Mouse (Mus musculus): ENCODE measurements around the gene Efna4. TPM values are rescaled to one million over a fixed set of nuclear protein-coding genes. Genes with fewer than 3 reads are reported as not detected.

The Efna4 gene
- polyA plus RNA-seq (2014; fragmentation: Illumina TruSeq; extraction: RNeasy Lipid Tissue Mini Kit (QIAGEN cat#74804); ENCODE audit: low replicate concordance) = not detected

GRCm38 (mm10) chr3:89337721-89338578, at the start of gene Efna4:
Gene Efna4, minus strand, starts transcription at chr3:89338028.

DNA sequence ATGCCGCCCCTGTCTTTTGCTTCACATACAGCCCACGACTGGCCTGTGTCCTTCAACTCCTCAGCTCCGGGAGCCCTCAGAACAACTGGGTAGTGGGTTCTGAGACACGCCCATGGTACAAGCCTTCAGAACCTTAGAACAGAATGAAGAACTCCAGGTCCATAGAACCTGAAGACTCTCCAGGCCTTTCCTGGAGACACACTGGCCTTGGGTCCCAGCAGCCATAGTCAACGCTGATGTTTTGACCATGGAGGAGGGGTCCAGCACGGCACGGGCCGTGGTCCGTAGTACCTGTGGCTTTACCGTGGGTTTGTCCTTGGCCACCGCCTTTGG, 27.3 kb upstream of the Efna4 start, which contains the start of gene Dcst1:
Gene Dcst1 (minus strand): TSS at position 101 of the 333 bp plus-strand sequence.

DNA sequence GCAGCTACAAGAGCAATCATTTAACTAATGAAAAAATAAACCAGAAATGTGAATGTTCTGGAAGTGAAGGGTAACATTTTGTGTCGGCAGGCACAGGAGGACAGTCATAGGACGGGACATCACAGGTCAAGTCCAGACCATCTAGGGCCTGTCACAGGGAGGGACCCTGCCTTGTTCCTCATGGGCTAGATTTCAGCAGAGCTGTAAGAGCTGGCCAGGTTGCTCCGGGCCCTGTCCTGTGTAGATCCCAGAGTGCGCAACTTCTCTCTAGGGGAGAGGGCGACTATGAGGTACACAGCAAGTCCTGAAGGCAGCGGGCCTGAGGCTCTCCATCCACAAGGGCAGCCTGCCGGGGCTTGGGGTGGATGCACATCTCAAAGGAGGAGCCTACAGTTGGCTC, 23.8 kb upstream of the Efna4 start, which contains the start of gene Dcst2:
Gene Dcst2 (plus strand): TSS at position 301 of the 400 bp plus-strand sequence.

DNA sequence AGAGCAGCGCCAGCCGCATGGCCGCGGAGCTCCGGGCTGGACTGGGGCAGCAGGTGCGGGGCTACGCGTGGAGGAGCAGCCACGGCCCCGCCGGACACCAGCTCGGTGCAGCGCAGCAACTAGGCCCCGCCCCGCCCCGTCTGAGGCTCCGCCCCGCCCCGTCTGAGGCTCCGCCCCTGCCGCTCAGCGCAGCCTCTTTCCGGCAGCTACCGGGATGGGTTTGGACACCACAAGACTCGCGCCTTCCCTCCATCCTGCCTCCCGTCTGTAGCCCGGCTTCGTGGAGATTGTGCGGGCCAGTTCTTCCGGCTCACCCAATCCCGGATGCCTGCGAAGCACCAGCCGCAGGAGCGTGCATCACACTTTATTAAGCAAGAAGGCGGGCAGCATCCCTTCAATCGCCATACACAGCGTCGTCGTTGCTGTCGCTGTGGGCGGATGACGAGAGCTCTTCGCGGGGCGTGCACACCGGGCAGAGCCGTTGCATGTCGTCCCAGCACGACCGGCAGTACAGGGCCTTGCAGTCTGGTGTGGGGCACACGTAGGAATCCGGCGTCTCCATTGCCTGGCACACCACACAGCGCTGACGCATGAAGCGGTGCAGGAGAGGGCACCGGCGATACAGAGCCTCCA, 12.2 kb upstream of the Efna4 start, which contains the start of gene Adam15:
Gene Adam15 (minus strand): TSS at position 128 of the 633 bp plus-strand sequence.

GRCm38 (mm10) chr3:89322514-89323165, 15.2 kb downstream of the Efna4 start, which contains the start of gene Efna3:
Gene Efna3, minus strand, starts transcription at chr3:89322965.

Other genes with a start within 250 kb of the Efna4 start
- gene Rusc1, start 244.7 kb downstream of the Efna4 start, polyA plus RNA-seq (2014; fragmentation: Illumina TruSeq; extraction: RNeasy Lipid Tissue Mini Kit (QIAGEN cat#74804); ENCODE audit: low replicate concordance) = 11.3 TPM
- gene Gm43738, start 236.9 kb downstream of the Efna4 start, polyA plus RNA-seq (2014; fragmentation: Illumina TruSeq; extraction: RNeasy Lipid Tissue Mini Kit (QIAGEN cat#74804); ENCODE audit: low replicate concordance) = not detected
- gene Fdps, start 236.1 kb downstream of the Efna4 start, polyA plus RNA-seq (2014; fragmentation: Illumina TruSeq; extraction: RNeasy Lipid Tissue Mini Kit (QIAGEN cat#74804); ENCODE audit: low replicate concordance) = 3.0 TPM
- gene Pklr, start 201.9 kb downstream of the Efna4 start, polyA plus RNA-seq (2014; fragmentation: Illumina TruSeq; extraction: RNeasy Lipid Tissue Mini Kit (QIAGEN cat#74804); ENCODE audit: low replicate concordance) = 83.2 TPM
- not detected for gene Hcn3, start 177.8 kb downstream of the Efna4 start, polyA plus RNA-seq (2014; fragmentation: Illumina TruSeq; extraction: RNeasy Lipid Tissue Mini Kit (QIAGEN cat#74804); ENCODE audit: low replicate concordance)
- gene Clk2, start 173.2 kb downstream of the Efna4 start, polyA plus RNA-seq (2014; fragmentation: Illumina TruSeq; extraction: RNeasy Lipid Tissue Mini Kit (QIAGEN cat#74804); ENCODE audit: low replicate concordance) = 11.5 TPM
- 8.1 TPM for gene Scamp3, start 160.6 kb downstream of the Efna4 start, polyA plus RNA-seq (2014; fragmentation: Illumina TruSeq; extraction: RNeasy Lipid Tissue Mini Kit (QIAGEN cat#74804); ENCODE audit: low replicate concordance)
- not detected for gene Fam189b, start 154.9 kb downstream of the Efna4 start, polyA plus RNA-seq (2014; fragmentation: Illumina TruSeq; extraction: RNeasy Lipid Tissue Mini Kit (QIAGEN cat#74804); ENCODE audit: low replicate concordance)
- 6.2 TPM for gene Gba, start 135.1 kb downstream of the Efna4 start, polyA plus RNA-seq (2014; fragmentation: Illumina TruSeq; extraction: RNeasy Lipid Tissue Mini Kit (QIAGEN cat#74804); ENCODE audit: low replicate concordance)
- gene Thbs3, start 122.8 kb downstream of the Efna4 start, polyA plus RNA-seq (2014; fragmentation: Illumina TruSeq; extraction: RNeasy Lipid Tissue Mini Kit (QIAGEN cat#74804); ENCODE audit: low replicate concordance) = not detected
- gene Mtx1, start 110.9 kb downstream of the Efna4 start, polyA plus RNA-seq (2014; fragmentation: Illumina TruSeq; extraction: RNeasy Lipid Tissue Mini Kit (QIAGEN cat#74804); ENCODE audit: low replicate concordance) = 19.8 TPM
- gene Muc1, start 109.0 kb downstream of the Efna4 start, polyA plus RNA-seq (2014; fragmentation: Illumina TruSeq; extraction: RNeasy Lipid Tissue Mini Kit (QIAGEN cat#74804); ENCODE audit: low replicate concordance) = 1.3 TPM
- gene Krtcap2, start 92.1 kb downstream of the Efna4 start, polyA plus RNA-seq (2014; fragmentation: Illumina TruSeq; extraction: RNeasy Lipid Tissue Mini Kit (QIAGEN cat#74804); ENCODE audit: low replicate concordance) = 14.1 TPM
- not detected for gene Trim46, start 91.7 kb downstream of the Efna4 start, polyA plus RNA-seq (2014; fragmentation: Illumina TruSeq; extraction: RNeasy Lipid Tissue Mini Kit (QIAGEN cat#74804); ENCODE audit: low replicate concordance)
- gene Dpm3, start 78.7 kb downstream of the Efna4 start, polyA plus RNA-seq (2014; fragmentation: Illumina TruSeq; extraction: RNeasy Lipid Tissue Mini Kit (QIAGEN cat#74804); ENCODE audit: low replicate concordance) = not detected
- 11.5 TPM for gene Slc50a1, start 67.5 kb downstream of the Efna4 start, polyA plus RNA-seq (2014; fragmentation: Illumina TruSeq; extraction: RNeasy Lipid Tissue Mini Kit (QIAGEN cat#74804); ENCODE audit: low replicate concordance)
- gene Efna1, start 56.9 kb downstream of the Efna4 start, polyA plus RNA-seq (2014; fragmentation: Illumina TruSeq; extraction: RNeasy Lipid Tissue Mini Kit (QIAGEN cat#74804); ENCODE audit: low replicate concordance) = 8.7 TPM
- 0.22 TPM for gene Efna3, start 15.1 kb downstream of the Efna4 start, polyA plus RNA-seq (2014; fragmentation: Illumina TruSeq; extraction: RNeasy Lipid Tissue Mini Kit (QIAGEN cat#74804); ENCODE audit: low replicate concordance)
- gene Adam15, start 12.0 kb upstream of the Efna4 start, polyA plus RNA-seq (2014; fragmentation: Illumina TruSeq; extraction: RNeasy Lipid Tissue Mini Kit (QIAGEN cat#74804); ENCODE audit: low replicate concordance) = 1.6 TPM
- gene Dcst2, start 23.9 kb upstream of the Efna4 start, polyA plus RNA-seq (2014; fragmentation: Illumina TruSeq; extraction: RNeasy Lipid Tissue Mini Kit (QIAGEN cat#74804); ENCODE audit: low replicate concordance) = not detected
- gene Dcst1, start 27.2 kb upstream of the Efna4 start, polyA plus RNA-seq (2014; fragmentation: Illumina TruSeq; extraction: RNeasy Lipid Tissue Mini Kit (QIAGEN cat#74804); ENCODE audit: low replicate concordance) = 1.6 TPM
- 5.2 TPM for gene Zbtb7b, start 56.7 kb upstream of the Efna4 start, polyA plus RNA-seq (2014; fragmentation: Illumina TruSeq; extraction: RNeasy Lipid Tissue Mini Kit (QIAGEN cat#74804); ENCODE audit: low replicate concordance)
- gene Lenep, start 64.8 kb upstream of the Efna4 start, polyA plus RNA-seq (2014; fragmentation: Illumina TruSeq; extraction: RNeasy Lipid Tissue Mini Kit (QIAGEN cat#74804); ENCODE audit: low replicate concordance) = 2.0 TPM
- gene Flad1, start 73.8 kb upstream of the Efna4 start, polyA plus RNA-seq (2014; fragmentation: Illumina TruSeq; extraction: RNeasy Lipid Tissue Mini Kit (QIAGEN cat#74804); ENCODE audit: low replicate concordance) = 0.59 TPM
- gene Cks1b, start 80.4 kb upstream of the Efna4 start, polyA plus RNA-seq (2014; fragmentation: Illumina TruSeq; extraction: RNeasy Lipid Tissue Mini Kit (QIAGEN cat#74804); ENCODE audit: low replicate concordance) = 5.6 TPM
- gene Shc1, start 80.4 kb upstream of the Efna4 start, polyA plus RNA-seq (2014; fragmentation: Illumina TruSeq; extraction: RNeasy Lipid Tissue Mini Kit (QIAGEN cat#74804); ENCODE audit: low replicate concordance) = 23.1 TPM
- 5.2 TPM for gene Pygo2, start 92.2 kb upstream of the Efna4 start, polyA plus RNA-seq (2014; fragmentation: Illumina TruSeq; extraction: RNeasy Lipid Tissue Mini Kit (QIAGEN cat#74804); ENCODE audit: low replicate concordance)
- 9.0 TPM for gene Pbxip1, start 98.7 kb upstream of the Efna4 start, polyA plus RNA-seq (2014; fragmentation: Illumina TruSeq; extraction: RNeasy Lipid Tissue Mini Kit (QIAGEN cat#74804); ENCODE audit: low replicate concordance)
- not detected for gene Pmvk, start 116.5 kb upstream of the Efna4 start, polyA plus RNA-seq (2014; fragmentation: Illumina TruSeq; extraction: RNeasy Lipid Tissue Mini Kit (QIAGEN cat#74804); ENCODE audit: low replicate concordance)
- gene Kcnn3, start 182.1 kb upstream of the Efna4 start, polyA plus RNA-seq (2014; fragmentation: Illumina TruSeq; extraction: RNeasy Lipid Tissue Mini Kit (QIAGEN cat#74804); ENCODE audit: low replicate concordance) = 4.5 TPM